Mouse (Mus musculus) stomach, embryonic 14.5 days (tissue): ENCODE results near the gene Rab33b. TPM values are rescaled to one million over a fixed set of nuclear protein-coding genes. Genes with fewer than 3 reads are reported as not detected.
A peak's percentile ranks its signal among the peaks of the same experiment; 100 is the strongest.
"Not testable (repeated sequence)": the region's sequence is repeated elsewhere in the genome, so short reads cannot be mapped to it uniquely, and the experiment has no call there.

Source experiments
- ATAC-seq: fragments of 200-750 bp; cut with Nextera tagmentation; 2 replicates; pipeline ENCODE4 v1.8.0; 2017; ENCODE audit warnings: low read depth, moderate TSS enrichment; ENCODE audit not compliant: insufficient number of reproducible peaks, insufficient read depth, low FRiP score
- H3K27ac ChIP-seq: fragments of 300-500 bp; sonication (generic); 2 replicates; pipeline ENCODE4 v1.5.1; 2014; ENCODE audit warnings: mild to moderate bottlenecking, low read length, moderate library complexity, mixed read lengths
- H3K27me3 ChIP-seq: fragments of 300-500 bp; sonication (generic); 2 replicates; pipeline ENCODE4 v1.6.1; 2014; ENCODE audit warnings: low read length, control low read depth, mixed read lengths; ENCODE audit not compliant: control insufficient read depth, insufficient read depth
- H3K36me3 ChIP-seq: fragments of 300-500 bp; sonication (generic); 2 replicates; pipeline ENCODE4 v1.6.1; 2014; ENCODE audit warnings: mild to moderate bottlenecking, control low read depth, low read length, moderate library complexity, mixed read lengths; ENCODE audit not compliant: control insufficient read depth, insufficient read depth
- H3K4me1 ChIP-seq: fragments of 300-500 bp; sonication (generic); 2 replicates; pipeline ENCODE4 v1.6.1; 2014; ENCODE audit warnings: low read length, control low read depth, mixed read lengths; ENCODE audit not compliant: control insufficient read depth, insufficient read depth
- H3K4me2 ChIP-seq: fragments of 300-500 bp; sonication (generic); replicated peaks from 2 replicates; pipeline ENCODE4 v1.6.1; 2014; ENCODE audit warnings: low read depth, low read length, control low read depth
- H3K4me3 ChIP-seq: fragments of 300-500 bp; sonication (generic); 2 replicates; pipeline ENCODE4 v1.5.1; 2014; ENCODE audit warnings: low read depth, low read length, control low read depth
- H3K9ac ChIP-seq: fragments of 300-500 bp; sonication (generic); replicated peaks from 2 replicates; pipeline ENCODE4 v1.6.1; 2014; ENCODE audit warnings: low read depth, mild to moderate bottlenecking, control low read depth, low read length, moderate library complexity, mixed read lengths
- H3K9me3 ChIP-seq: fragments of 300-500 bp; sonication (generic); 2 replicates; pipeline ENCODE4 v1.6.1; 2016; ENCODE audit warnings: low read depth, low read length, control low read depth; ENCODE audit not compliant: control insufficient read depth
- WGBS: fragments of 180-500 bp; shearing (Covaris S2); extraction: QIAGEN DNeasy Blood & Tissue Kit; methylation state at CpG from one replicate; pipeline ENCODE4 v1.1.7; 2014; 5-methylcytosine and 5-hydroxymethylcytosine counted together
- polyA plus RNA-seq: library from polyadenylated mRNA; unstranded; fragments of >200 nt; fragmentation: Nextera tagmentation; extraction: Ambion mirVana; gene quantifications from 2 replicates; pipeline ENCODE4 v1.2.1, GENCODE M21; 2014

Rab33b gene
- polyA plus RNA-seq: 21.9 and 26.5 TPM in 2 replicates

GRCm38 (mm10) chr3:51483741-51484359 lies at the start of gene Rab33b:
Rab33b (plus strand) TSS chr3:51483920.
- Histone ChIP-seq H3K27me3 (no peaks in the 10 kb centered on the region), H3K4me1 (peaks cover 13% of the 10 kb centered on the region; the same call in 1 of the 2 replicates), H3K4me2 (peak within 1 kb of the TSS; percentile 80), H3K4me3 (peak within 1 kb of the TSS; percentile 82), H3K36me3 (no peaks in the 10 kb centered on the region), H3K9me3 (no peaks in the 10 kb centered on the region), H3K27ac (peak within 1 kb of the TSS; percentile 95), H3K9ac (peak within 1 kb of the TSS; percentile 77)
- peak; percentile 97 for ATAC-seq
- under 1% methylated on average over 68 of the region's 70 CpGs for WGBS

- not testable (repeated sequence) for H3K4me3 ChIP-seq, H3K27ac ChIP-seq, H3K4me2 ChIP-seq, H3K4me1 ChIP-seq, H3K9ac ChIP-seq, ATAC-seq, H3K9me3 ChIP-seq, H3K27me3 ChIP-seq
- peaks cover 10% of the 10 kb centered on the region; the same call in 1 of the 2 replicates for H3K36me3 ChIP-seq
- 83% methylated on average over 5 of the region's 5 CpGs for WGBS
These were observed 49.4 kb upstream of the Rab33b start for GRCm38 (mm10) chr3:51434364-51434763.

GRCm38 (mm10) chr3:51434871-51435595 lies 48.7 kb upstream of the Rab33b start:
- ATAC-seq: no peak
- no peaks in the 10 kb centered on the region for H3K9me3 ChIP-seq
- no peak overlapping the region for H3K4me2 ChIP-seq
- H3K9ac ChIP-seq: no peak overlapping the region
- no peak overlapping the region for H3K4me3 ChIP-seq
- peaks cover 10% of the 10 kb centered on the region; the same call in 1 of the 2 replicates for H3K36me3 ChIP-seq
- no peak overlapping the region for H3K27ac ChIP-seq
- H3K4me1 ChIP-seq: no peaks in the 10 kb centered on the region
- 87% methylated on average over 3 of the region's 3 CpGs for WGBS
- H3K27me3 ChIP-seq: no peaks in the 10 kb centered on the region

GRCm38 (mm10) chr3:51468530-51468929 lies 15.2 kb upstream of the Rab33b start:
- Histone ChIP-seq H3K27me3 (no peaks in the 10 kb centered on the region), H3K27ac (no peak overlapping the region), H3K4me3 (no peak overlapping the region), H3K4me2 (no peak overlapping the region), H3K36me3 (peaks cover 67% of the 10 kb centered on the region), H3K9me3 (no peaks in the 10 kb centered on the region), H3K4me1 (no peaks in the 10 kb centered on the region), H3K9ac (no peak overlapping the region)
- 93% methylated on average over 2 of the region's 2 CpGs for WGBS
- ATAC-seq: no peak

- WGBS: 84% methylated on average over 4 of the region's 4 CpGs
- Histone ChIP-seq H3K27ac (no peak overlapping the region), H3K27me3 (no peaks in the 10 kb centered on the region), H3K9me3 (no peaks in the 10 kb centered on the region), H3K36me3 (peaks cover 20% of the 10 kb centered on the region), H3K4me2 (no peak overlapping the region), H3K9ac (no peak overlapping the region), H3K4me1 (no peaks in the 10 kb centered on the region), H3K4me3 (no peak overlapping the region)
- ATAC-seq: no peak
These were observed 8.0 kb upstream of the Rab33b start for GRCm38 (mm10) chr3:51475706-51476105.

GRCm38 (mm10) chr3:51479893-51480292 lies 3.8 kb upstream of the Rab33b start:
- no peak overlapping the region for H3K4me2 ChIP-seq
- H3K4me1 ChIP-seq: no peaks in the 10 kb centered on the region
- H3K27ac ChIP-seq: no peak overlapping the region
- H3K4me3 ChIP-seq: no peak overlapping the region
- H3K9ac ChIP-seq: no peak overlapping the region
- no peaks in the 10 kb centered on the region for H3K27me3 ChIP-seq
- 39% methylated on average over 2 of the region's 2 CpGs for WGBS
- no peaks in the 10 kb centered on the region for H3K36me3 ChIP-seq
- no peaks in the 10 kb centered on the region for H3K9me3 ChIP-seq
- no peak for ATAC-seq

GRCm38 (mm10) chr3:51481059-51481458 lies 2.7 kb upstream of the Rab33b start:
- peaks cover 10% of the 10 kb centered on the region; the same call in 1 of the 2 replicates for H3K4me1 ChIP-seq
- no peaks in the 10 kb centered on the region for H3K9me3 ChIP-seq
- no peaks in the 10 kb centered on the region for H3K36me3 ChIP-seq
- no peak overlapping the region for H3K27ac ChIP-seq
- no peak overlapping the region for H3K4me2 ChIP-seq
- H3K9ac ChIP-seq: no peak overlapping the region
- no peaks in the 10 kb centered on the region for H3K27me3 ChIP-seq
- H3K4me3 ChIP-seq: no peak overlapping the region
- ATAC-seq: no peak

GRCm38 (mm10) chr3:51481881-51482280 lies 1.8 kb upstream of the Rab33b start:
- peaks cover 13% of the 10 kb centered on the region; the same call in 1 of the 2 replicates for H3K4me1 ChIP-seq
- no peak overlapping the region for H3K4me3 ChIP-seq
- H3K27ac ChIP-seq: no peak overlapping the region
- no peaks in the 10 kb centered on the region for H3K9me3 ChIP-seq
- H3K4me2 ChIP-seq: no peak overlapping the region
- no peak overlapping the region for H3K9ac ChIP-seq
- WGBS: 53% methylated on average over 3 of the region's 3 CpGs
- H3K27me3 ChIP-seq: no peaks in the 10 kb centered on the region
- H3K36me3 ChIP-seq: no peaks in the 10 kb centered on the region
- no peak for ATAC-seq
